12 mouse cellular contexts compared by ENCODE assay signal in genomic region chr6:38669580-38669979, GRCm38 (mm10). TPM values are rescaled to one million over a fixed set of nuclear protein-coding genes. Genes with fewer than 3 reads are reported as not detected.
A peak's percentile ranks its signal among the peaks of the same experiment; 100 is the strongest.
DNase-seq lines count a peak whose midpoint lies in the region; ATAC-seq and TF ChIP-seq lines count a peak whose summit lies in the region.
"Had no signal": no experiment of that assay in that cellular context is flagged by ENCODE, and none has a peak within 500 bp of the region (broad histone marks: within the 10 kb centered on the region; RNA-seq: fewer than 3 reads in every experiment).

No protein-coding gene starts in this region.

- TF ChIP-seq POLR2A in bone marrow, adult 2 months (IDR thresholded peaks at IDR 0.05; ENCODE audit: borderline replicate concordance, control insufficient read depth, low read depth, low read length), result no peak

- H3K4me3 ChIP-seq in E14TG2a.4 (replicated peaks; ENCODE audit: low read length), result no peak overlapping the region
- H3K4me3 ChIP-seq in bone marrow, adult 2 months (replicated peaks; ENCODE audit: control insufficient read depth, low read depth, low read length), result no peak overlapping the region
- H3K4me3 ChIP-seq: embryonic facial prominence, embryonic 12.5 days; neural tube, embryonic 12.5 days had no signal

- H3K36me3 ChIP-seq in E14TG2a.4 (ENCODE audit: insufficient read depth, low read length), result no peaks in the 10 kb centered on the region
- H3K36me3 ChIP-seq: embryonic facial prominence, embryonic 12.5 days; neural tube, embryonic 12.5 days had no signal

- no peaks in the 10 kb centered on the region for H3K9me3 ChIP-seq in E14TG2a.4 (ENCODE audit: low read length)
- H3K9me3 ChIP-seq: embryonic facial prominence, embryonic 12.5 days; neural tube, embryonic 12.5 days had no signal

- H3K27ac ChIP-seq in bone marrow, adult 2 months (ENCODE audit: control insufficient read depth, insufficient read depth, low read depth, low read length, poor library complexity), result no peak overlapping the region
- H3K27ac ChIP-seq: embryonic facial prominence, embryonic 12.5 days; neural tube, embryonic 12.5 days had no signal

- H3K4me1 ChIP-seq in E14TG2a.4 (replicated peaks; ENCODE audit: low read depth, low read length), result peaks cover 8% of the 10 kb centered on the region; the same call in 1 of the 2 replicates
- no peaks in the 10 kb centered on the region for H3K4me1 ChIP-seq in bone marrow, adult 2 months (ENCODE audit: control insufficient read depth, insufficient read depth, low read length)
- H3K4me1 ChIP-seq: embryonic facial prominence, embryonic 12.5 days; neural tube, embryonic 12.5 days had no signal

- 37% methylated on average over 6 of the region's 6 CpGs for WGBS in bone marrow, adult 2 months

- TF ChIP-seq CTCF in E14TG2a.4 (conservative IDR thresholded peaks at IDR 0.05; ENCODE audit: low read length), result peak; percentile 28; the same call in 1 of the 2 replicates
- peak; percentile 36; the same call in 1 of the 2 replicates for TF ChIP-seq CTCF in bone marrow, adult 2 months (IDR thresholded peaks at IDR 0.05; ENCODE audit: control insufficient read depth, insufficient read depth, low read length)

- ATAC-seq in monocyte, adult 5-6 weeks (replicated peaks; ENCODE audit: insufficient number of reproducible peaks, low FRiP score, low TSS enrichment, poor library complexity, severe bottlenecking), result 0 out of 2 replicates have a peak, but pooled peaks have one; percentile 51

- peaks cover 58% of the 10 kb centered on the region for H3K27me3 ChIP-seq in E14TG2a.4 (ENCODE audit: insufficient read depth, low read length)

- DNase-seq in lung, postnatal 36 days, result peak; percentile 18
- no peak for DNase-seq in lung, postnatal 14 days
- DNase-seq in kidney, postnatal 4 days, result no peak
- DNase-seq in heart, adult 9 months (ENCODE audit: low spot score in 2 of 2), result no peak
- DNase-seq in Muller cell, postnatal 12 days (ENCODE audit: inconsistent ontology term), result no peak
- DNase-seq: right cerebral cortex, postnatal 25 days had no signal

RNA-seq across cellular contexts. Expression of gene Clec2l, which starts 6.7 kb away (rescaled TPM):
- polyA plus RNA-seq in bone marrow, adult 2 months (2011; ENCODE audit: insufficient read depth, insufficient read length, low replicate concordance, missing spikeins), result not detected in 2 replicates
- total RNA-seq in monocyte, adult 5-6 weeks (2017), result not detected in 3 replicates
- total RNA-seq: hematopoietic stem cell, adult 5-6 weeks had no signal

RNA-seq across cellular contexts. Expression of gene Klrg2, which starts 32.5 kb away (rescaled TPM):
- not detected in 2 replicates for polyA plus RNA-seq in bone marrow, adult 2 months (2011; ENCODE audit: insufficient read depth, insufficient read length, low replicate concordance, missing spikeins)
- 1.4 TPM in 1 of 3 replicates, not detected in the others for total RNA-seq in monocyte, adult 5-6 weeks (2017)
